Mouse (Mus musculus): Measurements from ENCODE around the gene Rab4b.

GRCm38 (mm10) chr7:27129811-27130210, 48.9 kb downstream of the Rab4b start:
- TF ChIP-seq CTCF (IDR thresholded peaks at IDR 0.05; ENCODE audit: control insufficient read depth, insufficient read depth, insufficient replicate concordance, low read depth, low read length): no peak
- TF ChIP-seq POLR2A (IDR thresholded peaks at IDR 0.05; ENCODE audit: control insufficient read depth, low read depth, low read length): no peak
